Mouse (Mus musculus) frontal cortex, adult 2 months (tissue): ENCODE measurements around the gene Wdfy4. TPM values are rescaled to one million over a fixed set of nuclear protein-coding genes. Genes with fewer than 3 reads are reported as not detected.

ENCODE experiments used
- DNase-seq, 2 experiments: peaks; one replicate each; pipeline ENCODE4 v3.0.0; 2022; ENCODE audit warnings: low spot score in 1 of 2; ENCODE audit errors: extremely low spot score in 1 of 2
- polyA plus RNA-seq: library from polyadenylated mRNA; depleted of rRNA; stranded (reverse); fragments of >200 nt; gene quantifications from 2 replicates; pipeline ENCODE4 v1.2.3, GENCODE M21; 2012

Wdfy4 gene
- polyA plus RNA-seq, 1 experiment = 0.82 TPM

DNA sequence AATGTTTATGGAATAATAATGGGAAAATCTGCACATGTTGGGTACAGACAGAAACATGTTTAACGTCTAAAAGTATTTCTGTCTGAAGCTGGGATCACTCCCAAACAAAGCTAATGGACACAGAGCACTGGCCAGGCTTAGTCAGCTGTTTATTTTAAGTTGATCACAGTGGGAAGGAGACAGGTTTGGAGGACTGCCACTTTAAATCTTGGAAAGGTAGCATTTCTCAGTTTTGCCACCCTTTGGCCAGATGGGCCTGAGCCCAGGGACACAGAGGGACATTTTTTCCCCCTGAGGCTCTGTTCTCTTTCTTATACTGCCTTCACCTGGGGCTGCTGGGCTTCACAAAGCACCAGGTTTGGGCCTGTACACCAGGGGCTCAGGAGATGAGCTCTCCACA is 103.0 kb downstream of the Wdfy4 start:
- no peak for DNase-seq

DNA sequence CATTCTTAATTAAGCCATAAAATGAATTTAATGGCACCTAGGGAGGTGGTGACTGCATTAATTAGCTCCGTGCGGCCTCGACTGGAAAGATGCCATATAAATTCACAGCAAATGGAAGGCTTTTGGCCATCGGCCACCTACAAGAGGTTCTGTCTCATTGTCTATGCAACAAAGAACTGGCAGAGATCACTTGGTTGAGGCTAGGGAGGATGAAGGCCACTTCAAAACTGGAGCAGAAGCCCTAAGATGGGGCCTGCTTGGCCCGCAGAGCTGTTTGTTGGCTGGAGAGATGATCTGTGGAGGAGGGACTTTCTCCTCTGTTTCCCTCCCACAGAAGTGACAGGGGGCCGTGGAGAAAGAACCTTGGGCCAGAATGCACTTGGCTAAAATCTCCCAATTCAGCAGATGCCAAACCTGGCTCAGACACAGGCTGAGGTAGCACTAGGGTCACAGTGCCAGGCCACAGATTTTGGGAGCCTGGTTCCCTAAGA is 103.9 kb downstream of the Wdfy4 start:
- DNase-seq = no peak

DNA sequence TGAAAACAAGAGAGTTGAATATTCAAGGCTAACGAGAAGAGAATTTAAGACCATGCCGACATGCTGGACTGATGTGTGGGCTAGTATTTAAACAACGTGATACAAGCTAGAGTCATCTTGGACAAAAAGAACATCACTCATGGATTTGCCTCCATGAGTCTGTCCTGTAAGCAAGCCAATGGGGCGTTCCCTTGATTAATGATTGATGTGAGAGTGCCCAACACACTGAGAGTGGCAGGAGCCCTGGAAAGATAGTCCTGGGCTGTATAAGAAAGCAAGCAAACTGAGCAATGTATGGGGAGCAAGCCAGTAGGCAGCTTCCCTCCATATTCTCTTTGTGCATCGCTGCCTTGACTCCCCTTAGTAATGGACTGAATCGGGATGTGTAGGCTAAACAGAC is 106.7 kb downstream of the Wdfy4 start:
- no peak for DNase-seq

DNA sequence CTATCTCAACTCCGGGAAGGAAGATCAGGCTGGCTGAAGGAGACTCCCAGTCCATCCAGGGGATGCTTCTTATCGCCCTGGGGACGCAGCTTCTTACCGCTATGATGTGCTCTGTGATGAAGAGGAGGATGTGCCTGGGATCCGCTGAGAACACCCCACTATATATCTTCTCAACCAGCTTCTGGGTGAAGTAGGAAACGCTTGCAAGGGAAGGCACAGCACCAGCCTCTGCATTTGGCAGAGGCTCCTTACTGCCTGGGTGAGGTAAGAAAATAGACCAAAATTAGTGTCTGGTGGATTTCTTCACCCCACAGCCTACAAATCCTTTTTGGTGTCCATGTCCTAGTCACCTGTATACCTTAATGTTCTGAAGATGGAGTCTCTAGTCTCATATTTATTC is 107.2 kb downstream of the Wdfy4 start:
- no peak for DNase-seq

DNA sequence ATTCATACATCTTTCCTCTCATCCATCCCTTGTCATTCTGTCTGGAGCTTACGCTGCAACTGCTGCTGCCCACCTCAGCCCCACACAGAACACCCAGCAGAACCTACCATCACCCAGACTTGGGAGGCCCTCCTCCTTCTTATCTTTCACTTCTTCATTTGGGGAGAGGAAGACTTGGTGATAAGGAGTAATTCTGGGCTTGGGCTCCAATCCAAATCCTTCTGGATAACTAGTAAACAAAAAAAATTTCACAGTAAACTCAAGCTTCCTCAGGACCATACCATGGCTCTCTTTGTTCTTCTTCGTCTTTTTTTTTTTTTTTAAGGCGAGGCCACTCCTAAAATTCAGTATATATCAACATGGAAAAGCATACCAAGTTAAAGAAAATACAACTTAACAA is 112.0 kb downstream of the Wdfy4 start:
- no peak for DNase-seq

DNA sequence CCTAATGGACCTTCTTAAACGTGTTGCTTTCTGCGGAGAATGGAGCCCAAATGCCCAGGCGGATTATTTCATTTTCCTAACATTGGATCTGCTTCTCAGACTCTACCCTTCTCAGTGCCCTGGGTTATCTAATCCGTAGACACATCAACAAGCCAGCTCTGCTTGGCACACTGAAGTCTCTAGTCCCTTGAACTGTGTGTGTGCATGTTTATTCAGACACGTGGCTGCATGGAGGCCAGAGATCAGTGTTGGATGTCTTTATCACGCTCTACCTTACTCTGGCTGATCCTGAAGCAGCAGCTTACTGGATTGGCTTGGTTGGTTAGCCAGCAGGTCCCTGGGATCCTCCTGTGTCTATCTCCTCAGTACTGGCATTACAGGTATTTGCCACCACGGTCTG is 113.0 kb downstream of the Wdfy4 start:
- DNase-seq = no peak

DNA sequence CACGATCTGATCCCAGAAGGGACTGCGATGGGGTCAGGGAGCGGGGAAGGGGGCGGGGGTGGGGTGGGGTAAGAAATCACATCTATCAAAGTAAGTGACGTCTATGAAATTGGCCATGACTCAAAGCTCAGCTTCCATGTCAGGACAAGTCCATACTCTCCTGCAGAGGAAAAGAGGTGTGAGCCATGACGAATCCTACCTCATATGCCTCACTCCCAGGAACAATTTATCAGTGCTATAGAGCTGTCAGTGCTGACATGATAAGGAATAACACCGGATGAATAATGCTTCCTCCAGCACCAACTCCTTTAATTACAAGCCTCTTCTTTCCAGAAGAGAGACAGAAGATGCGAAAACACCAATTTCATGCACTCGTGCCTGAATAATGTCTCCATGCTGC is 117.6 kb downstream of the Wdfy4 start:
- no peak for DNase-seq

DNA sequence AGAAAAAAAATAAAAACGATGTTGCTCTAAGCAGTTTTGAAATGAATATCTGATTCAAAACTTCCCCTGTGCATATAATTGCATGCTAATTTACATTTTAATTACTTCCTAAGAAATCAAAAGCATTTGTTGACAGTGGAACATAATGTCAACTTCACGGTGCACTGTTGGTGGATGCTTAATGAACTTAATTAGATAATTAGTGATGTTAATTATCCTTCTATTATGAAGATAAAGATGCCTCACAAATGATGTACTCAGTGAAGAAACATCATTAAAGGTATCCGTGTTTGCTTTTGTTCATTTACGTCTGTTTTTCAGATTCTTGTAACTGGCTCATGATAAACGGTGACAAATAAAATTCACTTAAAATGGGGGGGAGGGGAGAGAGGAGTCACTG is 122.3 kb downstream of the Wdfy4 start:
- no peak for DNase-seq

DNA sequence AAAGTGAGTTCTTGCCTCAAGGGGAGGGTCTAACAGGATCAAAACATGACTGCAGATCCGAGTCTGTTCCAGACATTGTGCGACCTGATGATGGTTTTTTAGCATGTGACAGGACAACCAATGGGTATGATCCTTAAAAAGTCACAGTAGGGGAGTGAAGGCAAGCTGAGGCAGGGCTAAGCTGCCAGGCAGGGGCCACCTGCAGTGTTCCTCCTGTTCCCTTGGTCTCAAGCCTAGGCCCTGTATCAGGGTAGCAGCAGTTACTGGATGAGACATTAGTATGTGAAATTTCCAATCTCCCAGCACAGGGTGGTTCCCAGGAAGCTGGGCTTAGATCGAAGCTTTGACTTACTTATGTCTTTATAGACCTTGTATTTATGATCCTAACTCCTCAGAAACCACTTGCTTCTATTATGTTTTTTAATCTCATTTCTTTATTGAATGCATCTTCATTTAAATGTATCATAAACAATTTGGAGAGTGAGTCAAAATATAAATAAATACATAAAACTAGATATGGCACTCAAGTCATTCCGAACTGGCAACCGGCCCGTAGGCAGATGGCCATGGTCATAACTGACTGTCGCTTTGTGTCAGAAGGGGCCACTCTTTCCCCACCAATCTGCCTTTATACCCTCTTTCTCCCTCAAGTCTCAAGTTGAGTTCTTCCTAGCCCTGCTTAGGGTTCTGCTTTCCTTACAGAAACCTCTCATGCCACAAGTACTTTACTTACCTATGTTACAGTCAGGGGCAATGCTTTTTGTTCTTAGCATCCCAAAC is 126.2 kb downstream of the Wdfy4 start:
- DNase-seq = no peak

DNA sequence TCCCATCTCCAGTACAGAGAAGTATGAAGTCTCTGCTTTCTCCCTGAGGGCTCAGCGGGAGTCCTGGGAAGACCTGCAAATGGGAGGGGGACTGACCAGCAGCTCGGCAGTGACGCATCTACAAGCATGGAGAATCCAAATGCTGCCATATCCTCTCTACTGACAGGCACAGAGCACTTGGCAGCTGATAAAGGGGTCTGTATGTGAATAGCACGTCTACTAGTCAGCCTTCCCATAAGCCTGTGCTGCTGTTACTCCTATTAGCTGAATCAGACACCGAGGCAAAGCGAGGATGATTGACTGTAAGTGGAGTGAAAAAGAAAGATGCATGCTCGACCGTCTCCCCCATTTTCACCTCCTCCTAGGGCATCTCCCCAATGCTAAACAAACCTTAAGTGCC is 131.9 kb downstream of the Wdfy4 start:
- DNase-seq = no peak

DNA sequence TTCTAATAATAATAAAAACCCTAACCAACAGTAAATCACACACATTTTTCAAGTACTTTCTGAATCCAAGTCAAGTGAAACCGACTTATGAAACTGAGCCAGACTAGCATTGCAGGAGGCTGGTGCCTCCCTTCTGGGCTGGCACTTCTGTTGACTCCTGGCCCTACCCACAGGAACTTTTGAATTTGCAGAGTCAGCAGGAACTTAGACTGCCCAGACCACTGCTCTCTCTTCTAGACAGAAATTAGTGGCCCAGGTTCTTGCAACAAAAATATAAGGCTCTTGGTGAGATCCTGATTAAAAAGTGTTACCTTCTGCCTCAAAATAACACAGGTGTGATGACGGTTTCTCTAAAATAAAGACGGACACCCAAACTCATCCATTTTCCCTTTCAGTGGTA is 140.1 kb downstream of the Wdfy4 start:
- no peak for DNase-seq

DNA sequence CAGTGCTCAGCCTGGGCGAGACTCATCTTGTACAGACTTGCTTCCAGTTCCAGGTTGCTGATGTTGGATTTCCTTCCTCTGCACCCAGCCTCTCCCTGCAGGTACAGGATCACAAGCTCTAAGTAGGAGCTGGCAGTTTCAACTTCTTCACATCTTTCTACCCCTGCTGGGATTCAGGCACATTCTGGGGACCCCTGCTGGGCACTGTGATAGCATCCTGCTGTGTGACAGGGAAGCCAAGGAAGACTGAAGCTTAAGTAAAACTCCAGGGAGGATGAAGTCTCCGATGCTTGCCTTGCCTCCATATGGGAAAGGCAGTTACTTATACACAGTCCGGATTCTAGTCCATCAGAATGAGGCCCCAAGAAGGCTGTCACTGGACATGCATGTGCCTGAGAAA is 148.5 kb downstream of the Wdfy4 start:
- peak in 1 of 2 experiments; percentile 2 for DNase-seq

DNA sequence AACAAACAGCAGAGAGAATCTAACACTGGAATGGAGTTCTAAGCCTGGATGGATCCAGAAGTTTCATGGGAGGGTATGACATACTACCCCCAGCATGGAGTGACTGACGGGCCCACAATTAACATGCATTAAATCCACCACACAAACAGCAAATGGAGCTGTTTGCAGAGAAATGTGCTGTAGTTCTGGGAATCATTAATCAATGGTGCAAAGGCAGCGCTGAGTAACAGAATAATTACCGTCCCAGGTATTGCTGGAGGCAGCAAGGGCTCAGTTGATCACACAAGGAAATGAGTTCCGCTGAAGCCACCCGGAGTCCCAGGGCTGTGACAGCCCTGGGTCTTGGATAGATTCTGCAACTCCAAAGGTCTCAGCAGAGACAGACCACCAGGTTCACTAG is 149.9 kb downstream of the Wdfy4 start:
- DNase-seq = no peak

DNA sequence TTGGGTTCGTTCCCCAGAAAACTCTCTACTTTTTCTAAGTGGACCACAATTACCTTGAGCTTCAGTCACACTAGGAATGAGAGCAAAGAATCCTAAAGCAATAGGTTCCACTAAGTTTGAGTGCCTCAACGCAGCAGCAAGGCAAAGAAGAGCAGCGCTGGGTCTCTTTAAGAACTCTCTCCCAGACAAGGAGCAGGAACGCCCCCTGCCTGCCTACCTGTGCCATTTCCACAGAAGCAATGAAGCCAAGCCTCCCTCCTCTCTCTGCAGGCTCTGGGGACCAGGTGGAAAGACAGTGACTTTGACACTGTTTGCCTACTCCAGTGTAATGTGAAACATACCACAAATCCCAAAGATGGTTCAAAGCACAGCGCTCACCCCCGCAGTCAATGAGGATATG is 151.9 kb downstream of the Wdfy4 start:
- DNase-seq = peak in 1 of 2 experiments; percentile 42

DNA sequence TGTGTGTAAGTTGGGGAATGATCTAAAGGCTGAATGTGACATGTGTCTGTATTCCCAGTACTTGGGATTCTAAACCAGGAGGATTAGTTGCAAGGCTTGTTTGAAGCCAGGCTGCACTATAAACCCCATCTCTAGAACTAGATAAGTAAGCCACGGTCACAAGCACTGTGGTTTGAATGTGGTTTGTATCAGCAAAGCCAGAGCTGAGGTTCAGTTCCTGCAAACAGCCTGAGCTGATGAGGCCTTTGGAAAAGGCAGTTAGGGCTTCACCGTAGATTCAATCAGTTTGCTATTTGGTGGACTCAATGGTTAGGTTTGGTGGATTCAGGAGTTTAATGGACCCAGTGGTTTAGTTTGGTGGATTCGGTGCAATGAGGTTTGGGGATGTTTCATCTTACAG is 154.5 kb downstream of the Wdfy4 start:
- no peak for DNase-seq

DNA sequence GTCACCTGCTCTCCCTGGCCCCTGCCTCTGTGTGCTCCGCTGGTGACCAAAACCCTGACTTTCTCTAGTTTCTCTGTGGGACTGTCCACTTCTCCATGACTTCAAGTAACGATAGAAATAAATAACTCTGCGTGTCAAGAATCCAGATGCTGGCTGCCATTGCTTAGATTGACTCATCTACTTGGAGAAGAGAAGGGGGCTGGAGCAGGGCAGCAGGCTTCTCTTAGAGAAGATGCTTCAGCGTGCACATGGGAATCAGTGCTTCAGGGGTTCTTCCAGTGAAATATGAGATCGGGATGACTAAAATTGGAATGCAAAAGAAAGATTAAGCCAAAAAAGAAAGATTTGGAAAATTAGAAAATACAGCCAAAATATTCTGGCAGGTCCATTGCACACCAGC is 165.7 kb downstream of the Wdfy4 start:
- DNase-seq = no peak

DNA sequence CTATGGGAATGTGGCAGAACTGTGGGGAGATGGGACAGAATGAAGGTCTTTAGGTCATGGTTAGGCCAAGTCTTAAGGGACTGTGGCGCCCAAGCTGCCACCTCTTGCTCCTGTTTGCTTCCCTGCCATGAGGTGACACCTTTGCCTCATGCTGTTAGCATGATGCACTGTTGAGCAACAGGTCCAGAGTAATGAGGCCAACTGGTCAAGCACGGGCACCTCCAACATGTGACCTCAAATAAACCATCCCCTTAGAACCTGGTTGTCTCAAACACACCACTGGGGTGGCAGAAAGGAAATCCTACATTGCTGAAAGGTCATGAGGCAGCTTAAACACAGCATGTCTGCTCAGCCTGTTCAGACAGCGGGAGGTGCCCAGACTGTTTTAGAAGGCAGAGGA is 166.3 kb downstream of the Wdfy4 start:
- no peak for DNase-seq

DNA sequence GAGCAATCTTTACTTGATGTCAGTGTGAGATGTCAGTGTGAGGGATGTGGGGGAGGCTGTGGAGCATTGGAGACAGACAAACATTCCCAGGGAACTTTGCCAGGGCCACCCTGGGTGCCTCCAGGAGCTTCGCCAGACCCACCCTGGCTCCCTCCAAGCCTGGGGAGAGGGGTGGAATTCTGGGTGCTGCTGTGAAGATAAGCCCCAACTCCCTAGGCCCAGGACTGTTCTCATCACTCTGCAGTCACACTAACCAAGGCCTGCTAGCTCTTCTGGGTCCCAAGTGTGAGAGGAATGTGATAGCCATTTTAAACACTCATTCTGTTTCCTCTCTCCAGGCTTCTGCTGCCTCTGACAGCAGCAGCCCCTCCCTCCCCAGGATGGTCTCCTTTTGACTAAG is 177.7 kb downstream of the Wdfy4 start:
- DNase-seq = no peak

DNA sequence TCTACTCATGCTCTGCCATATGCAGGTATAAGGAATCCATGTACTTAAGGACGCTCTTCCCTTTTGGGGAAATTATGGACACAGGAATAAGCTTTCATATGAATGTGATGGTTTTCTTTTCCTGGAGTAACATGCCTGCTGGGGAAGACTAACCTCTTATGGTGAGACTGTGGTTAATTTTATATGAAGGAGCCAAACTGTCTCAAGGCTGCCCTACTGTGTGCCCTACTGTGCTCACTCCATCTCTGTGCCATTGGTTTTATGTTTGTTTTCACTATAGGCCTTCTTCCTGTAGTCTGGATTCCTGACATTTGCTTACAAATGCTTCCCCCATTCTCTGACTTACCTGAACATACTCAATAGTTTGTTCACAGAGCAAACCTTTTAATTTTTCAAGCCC is 180.2 kb downstream of the Wdfy4 start:
- no peak for DNase-seq

DNA sequence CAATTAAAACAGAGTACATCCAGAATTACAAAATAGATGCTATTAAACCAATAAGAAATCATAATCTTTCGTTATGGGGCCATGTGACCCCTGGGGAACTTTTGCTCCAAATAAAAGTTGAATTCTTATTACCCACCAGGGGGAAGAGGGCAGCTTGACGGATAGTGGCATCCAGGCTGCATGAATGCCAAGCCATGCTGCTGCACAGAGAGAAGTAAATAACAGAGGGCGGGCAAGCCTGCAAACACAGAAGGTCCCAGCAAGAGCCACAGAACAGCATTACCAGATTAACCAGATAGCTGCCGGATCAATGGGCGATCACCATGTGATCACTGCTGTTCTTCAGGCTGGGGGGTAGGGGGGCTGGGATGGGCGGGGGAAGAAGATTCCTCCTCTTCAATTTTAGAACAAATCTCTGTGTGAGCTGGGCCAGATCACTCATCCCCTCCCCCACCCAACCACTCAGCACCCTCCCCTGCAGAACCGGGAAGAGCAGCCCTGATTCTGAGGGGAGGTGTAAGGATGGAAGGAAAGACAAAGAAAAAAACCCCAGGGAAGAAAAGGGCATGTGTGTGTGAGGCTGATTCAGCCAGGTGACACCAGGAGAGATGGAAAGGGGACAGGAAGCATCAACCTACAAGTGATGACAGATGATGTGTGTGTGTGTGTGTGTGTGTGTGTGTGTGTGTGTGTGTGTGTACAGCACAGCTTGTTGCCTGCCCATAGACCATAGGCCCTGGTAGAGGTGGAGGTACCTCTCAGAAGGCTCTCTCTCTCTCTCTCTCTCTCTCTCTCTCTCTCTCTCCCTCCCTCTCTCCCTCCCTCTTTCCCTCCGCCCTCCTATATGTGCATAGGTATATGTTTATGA is 185.0 kb downstream of the Wdfy4 start:
- DNase-seq = no peak

DNA sequence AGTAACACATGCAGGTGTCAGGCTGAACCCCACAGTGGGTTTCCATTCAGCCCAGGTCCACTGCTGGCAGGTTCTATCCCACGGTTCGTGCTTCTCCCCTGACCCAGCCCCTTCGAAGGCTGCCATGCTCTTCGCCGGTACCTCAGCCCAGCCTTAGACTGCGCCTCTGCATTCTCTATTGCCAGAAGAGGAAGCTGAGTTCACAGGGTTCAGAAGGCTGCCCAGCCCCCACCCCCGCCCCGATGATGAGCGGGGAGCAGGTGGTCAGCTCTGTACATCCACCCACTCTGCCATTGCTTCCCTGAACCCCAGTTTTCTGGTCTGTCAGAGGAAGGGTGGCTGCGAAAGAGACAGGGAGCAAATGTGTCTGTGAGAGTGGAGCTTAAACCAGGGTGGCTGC is 185.8 kb downstream of the Wdfy4 start:
- no peak for DNase-seq
